Mouse (Mus musculus) A20 (cell line): ENCODE results near the gene Pip5k1b.

Experiments used
- DNase-seq: peaks from one replicate; pipeline ENCODE4 v3.0.0-alpha.2; 2011; ENCODE audit warnings: low read depth, low spot score

Pip5k1b gene

DNA sequence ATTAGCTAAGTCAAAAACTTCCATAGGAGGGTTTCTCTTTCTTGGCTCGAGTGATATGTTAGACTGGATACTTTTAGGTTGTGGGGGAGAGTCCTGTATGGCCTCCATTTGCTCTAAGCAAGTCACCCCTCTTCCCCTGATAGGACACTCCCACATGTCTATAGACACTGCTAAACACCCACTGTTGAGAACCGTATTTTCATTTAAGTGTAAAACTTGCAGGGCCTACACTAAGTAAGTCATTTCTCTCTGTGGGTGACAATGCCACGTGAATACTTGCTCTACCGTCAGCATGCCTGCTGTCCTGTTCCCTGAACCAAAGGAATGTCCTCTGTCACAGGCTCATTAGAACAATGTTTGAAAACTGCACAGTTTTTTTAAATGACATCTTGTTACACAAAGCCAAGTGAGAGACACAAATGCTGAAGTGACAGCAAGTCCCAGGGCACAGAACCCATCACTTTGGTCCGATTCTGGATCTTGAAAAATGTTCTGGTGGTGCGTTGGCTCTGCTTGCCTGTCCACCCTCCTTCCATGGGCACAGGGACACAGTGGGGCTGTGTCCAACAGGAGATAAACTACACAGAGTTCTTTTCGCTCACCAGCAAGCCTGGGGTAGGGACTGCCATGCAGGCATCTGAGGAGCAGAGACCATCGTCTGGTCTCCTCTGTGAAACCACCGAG is 138.6 kb downstream of the Pip5k1b start:
- no peak for DNase-seq

DNA sequence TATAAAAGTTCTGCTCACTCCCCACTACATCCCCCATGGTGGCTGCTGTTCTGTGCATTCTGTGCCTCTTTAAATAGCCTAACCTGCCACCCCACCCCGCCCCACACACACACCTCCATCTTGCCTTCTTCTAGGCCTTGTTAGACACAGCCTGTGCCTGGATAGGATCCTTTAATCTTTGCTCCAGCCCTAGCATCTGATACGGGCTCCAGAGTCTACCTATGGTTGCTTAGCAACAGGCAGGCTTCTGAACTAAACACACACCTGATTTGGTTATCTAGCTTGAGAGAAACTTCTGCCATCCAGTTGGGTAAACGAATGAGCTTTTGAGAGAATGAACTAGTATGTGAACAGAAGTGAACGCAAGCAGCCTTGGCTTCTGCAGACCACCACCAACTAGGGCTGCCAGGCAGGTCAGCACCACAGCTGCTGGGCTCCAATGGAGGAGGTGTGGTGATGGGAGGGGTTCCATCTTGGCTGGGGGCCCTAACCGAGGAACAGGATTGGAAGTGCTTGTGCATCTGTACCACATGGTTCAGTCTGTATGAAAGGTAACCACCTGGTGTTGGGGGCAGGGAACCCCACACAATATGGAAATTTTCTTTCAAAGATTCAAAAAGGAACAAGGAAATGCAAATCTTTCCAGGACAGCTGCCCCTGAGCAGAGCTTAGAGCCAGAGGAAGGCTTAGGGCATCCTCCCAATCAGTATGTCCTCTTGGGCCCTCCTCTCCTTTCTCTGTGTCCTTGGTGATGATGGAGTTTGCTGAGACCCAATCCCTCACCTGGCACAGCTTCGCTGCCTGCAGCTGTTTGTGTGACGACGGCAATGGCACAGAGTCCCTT is 139.7 kb downstream of the Pip5k1b start:
- peak; percentile 4 for DNase-seq

DNA sequence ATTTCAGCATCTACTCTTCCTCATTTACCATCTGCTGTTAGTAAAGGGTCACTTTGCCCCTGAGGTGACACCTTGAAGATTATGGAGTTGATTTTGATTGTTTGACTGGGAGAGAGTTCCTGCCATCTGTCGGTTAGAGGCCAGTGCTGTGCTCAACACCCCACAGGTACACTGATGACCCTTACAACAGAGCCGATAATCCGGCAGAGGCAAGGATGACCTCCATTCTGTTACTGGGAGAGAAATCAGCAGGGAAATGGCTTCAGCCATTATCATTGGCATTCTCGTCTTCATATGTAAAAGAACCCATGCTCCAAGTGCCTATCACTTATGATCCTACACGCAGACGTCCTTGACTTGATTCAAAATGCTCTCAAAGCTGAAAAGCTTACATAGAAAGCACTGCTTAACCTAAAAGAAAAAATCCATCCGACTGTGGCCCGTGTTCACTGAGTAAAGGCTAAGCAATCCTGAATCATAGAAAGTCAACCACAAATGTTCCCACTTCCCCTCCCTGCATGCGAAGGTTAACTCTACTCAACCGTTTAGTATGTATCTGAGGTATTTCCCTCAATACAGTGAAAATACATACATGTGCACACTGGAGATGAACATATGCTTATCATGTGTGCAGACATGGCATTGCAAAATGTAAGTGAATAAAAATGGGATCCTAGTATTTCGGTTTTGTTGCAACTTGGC is 146.7 kb downstream of the Pip5k1b start:
- DNase-seq = no peak

DNA sequence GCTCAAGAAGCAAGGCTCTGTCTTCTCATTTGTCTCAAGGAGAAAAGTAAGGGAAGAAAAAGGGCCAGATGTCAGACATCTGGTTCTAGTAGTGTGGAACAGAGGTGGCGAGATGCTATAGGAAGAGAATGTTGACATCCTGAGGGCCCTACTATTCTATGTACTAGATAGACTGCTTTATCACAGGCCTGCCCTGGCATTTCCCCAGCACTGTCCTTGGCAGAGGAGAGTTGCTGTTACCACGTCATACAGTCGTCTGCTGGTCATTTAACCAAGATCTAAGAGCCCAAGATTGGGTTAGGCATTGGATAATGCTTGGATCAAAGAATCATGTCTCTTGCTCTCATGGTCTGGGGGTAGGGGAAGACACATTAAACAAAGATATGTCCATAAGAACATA is 151.0 kb downstream of the Pip5k1b start:
- DNase-seq = no peak

DNA sequence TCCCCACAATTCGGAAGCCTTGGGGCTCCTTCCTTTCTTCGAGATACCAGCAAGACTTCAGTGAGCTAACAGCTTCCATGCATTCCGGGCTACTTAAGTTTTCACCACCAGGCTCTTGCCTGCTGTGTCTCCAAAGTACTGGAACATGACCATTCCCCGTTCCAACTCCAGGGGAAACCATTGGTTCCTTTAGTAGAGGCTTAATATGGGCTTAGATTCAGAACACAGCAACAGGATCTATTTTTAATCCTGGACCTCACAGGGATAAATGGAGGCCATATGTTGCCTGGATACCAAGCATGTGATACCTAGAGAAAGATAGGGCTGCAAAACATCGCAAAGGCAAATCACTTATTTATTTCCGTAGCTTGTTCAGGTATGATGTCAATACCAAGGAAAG is 152.4 kb downstream of the Pip5k1b start:
- DNase-seq = no peak

DNA sequence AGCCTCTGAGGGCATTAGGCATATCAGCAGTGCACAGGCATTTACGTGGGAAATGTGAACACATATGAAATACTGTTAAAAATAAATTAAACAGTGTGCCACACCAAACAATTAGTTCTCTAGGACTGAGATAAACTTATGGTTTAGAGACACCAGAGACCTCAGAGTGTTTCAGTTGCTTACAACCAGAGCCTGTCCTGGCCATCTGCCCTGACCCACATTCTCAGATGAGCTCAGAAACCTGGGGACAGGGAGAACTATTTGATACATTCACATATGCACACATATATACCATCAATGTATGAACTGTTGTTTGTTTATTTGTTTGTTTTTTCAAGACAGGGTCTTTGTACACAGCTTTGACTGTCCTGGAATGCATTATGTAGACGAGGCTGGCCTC is 161.8 kb downstream of the Pip5k1b start:
- no peak for DNase-seq

DNA sequence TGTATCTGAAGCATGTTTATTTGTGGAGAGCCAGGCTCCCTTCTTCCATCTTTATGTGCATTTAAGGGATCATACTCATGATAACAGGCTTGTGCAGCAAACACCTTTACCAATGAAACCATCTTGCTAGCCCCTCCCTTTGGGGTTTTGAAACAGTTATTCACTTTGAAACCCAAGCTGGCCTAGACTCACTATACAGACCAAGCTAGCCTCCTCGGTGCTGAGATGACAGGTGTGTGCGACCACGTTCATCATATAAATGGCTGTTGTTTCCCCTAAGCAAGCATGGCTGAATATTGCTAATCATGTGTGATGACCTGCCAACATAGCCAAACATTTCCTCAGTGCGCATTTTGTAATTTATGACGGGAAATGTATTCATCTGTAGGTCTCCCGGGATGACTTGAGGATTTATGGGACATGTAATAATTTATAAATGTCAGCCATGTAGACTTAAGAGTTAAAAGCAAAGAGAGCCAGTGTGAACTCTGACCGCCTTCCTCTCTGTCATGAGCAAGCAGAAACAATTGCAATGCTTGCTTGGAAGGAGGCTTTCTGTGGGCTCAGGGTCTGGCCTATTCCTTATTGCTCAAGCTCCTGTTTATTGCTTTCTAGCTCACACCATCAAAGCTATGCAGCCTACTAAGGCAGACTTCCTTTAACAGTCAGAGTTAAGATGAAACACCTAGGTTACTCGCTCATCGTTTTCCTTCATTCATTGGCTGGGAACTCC is 164.0 kb downstream of the Pip5k1b start:
- peak; percentile 4 for DNase-seq

DNA sequence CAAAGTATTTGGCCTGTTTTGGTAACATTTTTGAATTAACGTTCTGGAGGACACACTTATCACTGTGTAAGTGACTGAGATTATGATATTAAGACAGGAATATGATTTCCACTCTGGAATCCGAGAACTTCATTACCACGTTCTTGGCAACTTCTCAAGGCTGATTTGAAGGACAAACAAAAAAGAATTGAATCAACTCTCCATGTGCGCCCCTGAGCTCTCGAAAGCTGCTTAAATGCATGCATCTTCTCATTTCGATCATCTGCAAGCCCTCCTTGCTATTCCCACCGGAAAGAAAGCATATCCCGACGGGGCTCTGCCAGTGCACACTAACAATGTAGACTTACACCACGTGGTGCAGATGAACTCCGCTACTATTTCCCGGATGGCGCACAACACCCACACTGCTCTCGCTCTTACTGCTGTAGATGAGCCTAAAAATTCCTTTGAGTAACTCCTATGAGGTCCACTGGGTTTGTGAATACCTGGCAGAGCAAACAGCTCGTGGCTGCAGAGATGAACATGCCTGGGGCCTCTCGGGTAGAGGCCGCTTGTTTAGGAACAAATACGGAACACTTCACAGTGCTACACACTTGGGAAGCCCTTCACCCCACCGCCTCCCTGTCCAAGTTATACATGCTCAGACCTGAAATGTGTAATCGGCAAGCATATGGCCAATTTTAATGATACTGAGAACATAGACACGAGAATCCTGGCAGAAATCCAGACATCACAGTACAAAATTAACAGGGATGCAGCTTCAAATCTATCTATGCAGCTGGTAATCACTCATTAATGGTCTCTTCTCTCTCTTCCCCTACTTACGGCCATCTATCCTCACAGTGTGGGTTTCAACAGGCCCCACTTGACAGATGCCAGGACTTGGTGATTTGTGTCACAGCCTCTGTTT is 168.5 kb downstream of the Pip5k1b start:
- DNase-seq = no peak

DNA sequence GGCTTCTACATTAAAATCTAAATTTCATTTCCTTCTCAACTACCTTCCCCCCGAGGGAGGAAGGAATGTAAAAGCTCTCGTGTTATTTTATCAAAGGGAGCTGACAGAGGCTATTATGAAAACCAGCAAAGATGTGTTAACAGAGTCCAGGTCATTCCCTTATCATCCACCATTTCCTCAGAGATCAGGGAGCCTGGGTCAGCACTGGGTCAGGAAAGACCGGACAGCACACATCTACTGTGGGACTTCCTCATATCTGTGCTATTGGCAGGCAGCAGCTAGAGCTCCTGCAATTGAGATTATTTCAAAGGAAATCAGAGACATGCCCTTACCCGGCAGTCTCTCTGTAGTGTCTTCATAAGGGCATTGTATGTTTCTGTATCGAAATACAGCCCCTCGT is 177.2 kb downstream of the Pip5k1b start:
- no peak for DNase-seq

DNA sequence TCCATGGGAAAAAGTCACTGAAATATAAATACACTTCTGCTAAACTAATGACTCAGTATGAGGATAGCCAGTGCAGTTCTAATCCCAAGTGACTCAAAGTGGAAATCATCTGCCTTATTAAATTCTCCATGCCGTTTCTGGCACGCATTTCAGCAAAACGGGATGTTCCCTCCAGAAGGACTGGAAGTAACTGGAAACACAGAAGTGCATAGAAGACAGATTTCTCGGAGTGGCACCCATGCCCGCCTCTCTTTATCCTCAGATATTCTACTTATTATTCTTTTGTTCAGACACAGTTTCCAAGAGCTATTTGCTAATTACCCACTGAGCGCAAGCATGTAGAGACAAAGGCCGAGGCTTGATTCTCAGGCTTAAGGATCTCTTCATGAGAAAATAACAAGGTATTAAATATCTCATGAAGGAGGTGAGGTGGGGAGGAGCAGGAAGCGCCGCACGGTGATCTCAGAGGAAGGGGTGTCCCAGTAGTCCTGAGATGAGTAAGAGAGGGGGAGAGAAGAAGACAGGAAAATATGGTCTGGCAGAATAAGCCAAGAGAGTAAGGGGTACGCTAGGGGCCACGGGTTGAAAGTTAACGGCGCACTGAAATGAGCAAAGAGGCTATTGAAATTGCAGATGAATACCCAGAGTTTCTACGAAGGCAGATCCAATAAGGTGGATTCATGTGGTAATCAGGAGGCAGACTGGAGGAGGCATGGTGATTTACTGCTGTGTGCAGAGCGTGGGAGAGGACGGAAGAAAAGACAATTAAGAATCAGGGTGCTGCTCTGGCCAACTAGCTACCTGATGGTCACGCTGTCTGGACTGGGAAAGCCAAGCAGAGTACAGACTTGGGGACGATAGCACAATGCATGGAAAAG is 183.7 kb downstream of the Pip5k1b start:
- DNase-seq = no peak

DNA sequence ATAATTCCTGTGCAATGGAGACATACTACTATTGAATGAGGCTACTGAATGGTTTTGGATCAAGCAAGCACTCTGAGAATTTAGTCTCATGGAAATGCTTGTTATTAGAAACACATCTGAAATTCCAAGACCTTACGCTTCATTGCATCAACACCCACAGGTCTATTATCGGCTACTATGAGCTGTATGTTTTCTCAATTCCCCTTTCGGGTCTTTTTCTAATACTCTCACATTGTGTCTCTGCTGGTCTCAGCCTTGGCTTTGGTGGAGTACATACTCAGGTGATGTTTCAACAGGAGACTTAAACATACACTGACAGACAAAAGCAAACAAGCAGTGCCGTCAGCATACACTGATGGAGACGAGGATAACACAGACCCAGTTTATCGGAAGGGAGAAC is 187.3 kb downstream of the Pip5k1b start:
- DNase-seq = peak; percentile 5

DNA sequence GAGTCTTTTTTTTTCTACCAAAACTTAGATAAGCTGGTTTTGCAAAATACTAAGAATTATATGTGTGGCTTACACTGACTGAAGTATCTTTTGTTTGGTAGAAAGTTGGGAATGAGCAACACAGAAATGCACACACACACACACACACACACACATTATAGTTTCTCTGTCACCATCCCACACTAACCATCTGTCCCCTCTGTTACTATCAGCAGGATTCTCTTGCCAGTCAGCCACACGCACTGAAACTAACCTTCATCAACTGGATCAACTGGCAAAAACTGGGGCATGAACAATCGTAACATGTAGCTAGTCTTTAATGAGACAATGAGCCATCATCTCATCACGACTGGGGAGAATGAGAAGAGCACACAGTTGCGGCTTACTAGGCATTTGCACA is 187.9 kb downstream of the Pip5k1b start:
- DNase-seq = no peak

DNA sequence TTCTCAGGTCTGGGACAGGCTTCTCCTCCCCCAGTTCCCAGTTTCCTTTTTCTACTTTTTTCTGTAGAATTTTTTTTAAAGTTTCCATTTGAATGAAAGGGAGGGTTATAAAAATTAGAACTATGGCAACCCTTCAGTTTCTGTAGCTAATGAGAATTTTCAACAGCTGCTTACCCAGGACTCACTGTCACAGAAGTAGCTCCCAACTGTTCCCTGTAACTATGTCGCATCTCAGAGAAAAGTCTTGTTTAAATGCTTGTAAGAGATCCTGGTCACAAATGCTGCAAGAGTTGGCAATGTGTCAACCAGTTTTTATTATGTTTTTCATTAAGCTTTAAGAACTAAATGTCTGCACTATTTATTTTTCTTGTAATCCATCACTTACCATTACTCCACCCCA is 188.9 kb downstream of the Pip5k1b start:
- DNase-seq = no peak

DNA sequence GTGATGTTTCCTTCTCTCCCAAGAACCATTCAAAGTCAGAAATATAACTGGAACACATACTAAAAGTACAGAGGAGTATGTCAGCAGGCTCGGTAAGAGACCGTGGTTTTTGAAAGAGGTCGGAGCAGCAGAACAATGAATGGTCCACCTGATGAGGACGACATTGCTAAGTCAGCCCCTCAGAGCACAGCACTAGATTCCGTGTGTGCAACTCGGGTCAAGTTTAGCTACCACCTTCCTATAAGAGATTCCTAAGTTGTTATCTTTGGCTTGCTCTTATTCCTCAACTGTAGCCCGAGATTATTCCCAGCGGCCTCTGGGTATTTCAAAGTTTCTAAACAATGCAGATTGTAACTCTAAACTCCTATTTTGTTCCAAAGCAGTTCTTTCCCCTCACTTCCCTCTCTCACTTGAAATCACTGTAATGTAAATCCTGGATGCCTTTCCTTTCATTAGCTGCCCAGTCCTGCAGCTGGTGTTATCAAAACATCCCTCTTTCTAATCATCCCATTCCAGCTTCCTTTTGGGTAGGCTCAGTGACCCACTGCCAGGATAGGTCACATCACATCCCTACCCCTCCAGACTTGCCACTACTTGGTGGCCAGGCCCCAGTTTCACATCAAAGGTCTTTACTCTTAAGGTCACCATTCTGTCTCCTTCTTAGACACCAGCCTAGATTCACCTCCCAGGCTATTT is 192.9 kb downstream of the Pip5k1b start:
- no peak for DNase-seq

DNA sequence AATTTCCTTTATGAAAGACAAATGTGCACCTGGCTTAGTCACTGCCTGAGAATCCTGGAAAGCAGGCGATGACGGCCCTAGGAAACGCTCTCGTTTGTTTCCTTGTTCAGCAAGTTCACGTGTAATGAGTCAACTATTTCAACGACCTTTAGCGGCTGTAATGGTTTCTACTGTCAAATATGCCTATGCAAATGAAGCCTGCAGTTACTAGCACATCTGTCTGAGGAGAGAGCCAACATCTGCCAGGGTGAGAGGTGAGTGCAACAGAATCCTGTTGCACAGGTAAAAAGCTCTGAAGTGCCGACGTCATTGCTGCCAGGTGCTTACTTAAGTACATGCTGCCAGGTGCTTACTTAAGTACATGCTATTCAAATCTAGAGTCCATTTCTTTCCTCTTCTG is 196.4 kb downstream of the Pip5k1b start:
- peak; percentile 21 for DNase-seq

DNA sequence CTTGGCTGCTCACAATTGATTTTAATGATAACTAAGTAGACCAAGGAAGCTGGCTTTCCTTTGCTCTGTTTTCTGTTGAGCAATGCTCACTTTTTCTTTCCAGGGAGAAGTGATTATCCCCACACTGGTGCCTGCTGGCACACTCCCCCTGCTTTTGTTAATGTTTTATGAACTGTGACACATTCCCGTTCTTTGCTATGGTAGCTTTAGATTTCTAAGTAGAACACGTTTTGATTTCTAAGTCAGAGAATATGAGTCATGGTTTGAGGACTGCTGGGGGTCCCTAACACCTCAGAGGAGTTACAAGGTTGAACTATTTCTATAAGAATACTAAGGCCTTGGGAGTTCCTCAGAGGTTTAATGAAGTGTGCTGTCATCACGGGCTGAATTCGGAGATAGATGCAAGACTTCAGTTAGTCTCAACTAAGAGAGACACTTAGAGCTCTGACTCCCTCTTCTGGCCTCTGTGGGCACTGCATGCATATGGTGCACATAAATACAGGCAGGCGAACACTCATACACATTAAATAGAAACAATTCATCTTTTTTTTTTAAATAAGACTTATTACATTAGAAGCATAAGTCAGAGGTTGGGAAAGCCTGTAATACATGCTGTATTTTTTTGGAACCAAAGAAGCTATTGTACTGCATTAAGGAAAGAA is 203.2 kb downstream of the Pip5k1b start:
- DNase-seq = no peak

DNA sequence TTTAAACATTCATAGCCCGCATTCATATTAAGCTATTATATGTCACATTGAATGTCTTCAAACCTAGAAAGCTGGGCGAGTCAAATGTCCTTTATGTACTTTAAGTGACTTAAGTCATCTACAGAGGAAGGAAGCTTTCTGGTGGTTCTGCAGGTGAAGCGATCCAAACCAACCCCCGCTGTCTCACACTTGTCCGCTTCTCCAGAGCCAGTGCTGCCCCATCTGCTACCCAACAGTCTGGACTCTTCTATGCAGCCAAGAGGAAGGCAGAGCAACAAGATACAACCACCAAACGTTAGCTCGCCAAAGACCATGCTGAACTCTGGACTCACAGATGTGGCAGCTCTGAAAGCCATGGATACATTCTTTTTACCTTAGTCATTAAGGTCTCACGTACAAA is 211.2 kb downstream of the Pip5k1b start:
- no peak for DNase-seq

DNA sequence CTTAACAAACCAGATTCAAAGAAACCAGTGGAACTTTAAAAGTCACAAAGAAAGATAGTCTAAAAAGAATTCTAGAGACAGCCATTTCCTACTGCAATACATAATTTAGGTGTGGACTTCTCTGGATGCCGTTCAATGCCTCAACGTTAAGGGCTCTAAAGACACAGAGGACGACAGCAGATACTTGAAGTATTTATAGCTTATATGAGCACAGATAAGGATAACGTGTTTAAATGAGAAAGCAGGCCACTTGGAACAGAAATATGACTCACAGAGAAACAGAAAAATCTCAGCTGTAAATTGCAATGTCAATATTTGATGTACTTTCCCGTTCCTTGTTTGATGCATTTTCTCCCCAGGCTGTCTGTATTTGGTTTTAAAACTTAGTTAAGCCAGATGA is 212.9 kb downstream of the Pip5k1b start:
- DNase-seq = no peak
